Mouse (Mus musculus) midbrain, embryonic 11.5 days (tissue): ENCODE results near the gene Slc51b. TPM values are rescaled to one million over a fixed set of nuclear protein-coding genes. Genes with fewer than 3 reads are reported as not detected.

ENCODE experiments used
- ATAC-seq: fragments of 200-750 bp; cut with Nextera tagmentation; 2 replicates; pipeline ENCODE4 v1.8.0; 2017; ENCODE audit warnings: moderate TSS enrichment, moderate library complexity; ENCODE audit not compliant: low FRiP score
- DNase-seq: peaks from one replicate; pipeline ENCODE4 v3.0.0; 2015; ENCODE audit warnings: low spot score; ENCODE audit errors: missing footprints
- H3K27ac ChIP-seq: fragments of 300-500 bp; sonication (generic); 2 replicates; pipeline ENCODE4 v1.5.1; 2014; ENCODE audit warnings: low read depth, low read length
- H3K27me3 ChIP-seq: fragments of 300-500 bp; sonication (generic); 2 replicates; pipeline ENCODE4 v1.6.1; 2014; ENCODE audit warnings: mild to moderate bottlenecking, low read length, moderate library complexity, mixed read lengths; ENCODE audit not compliant: control insufficient read depth, insufficient read depth
- H3K36me3 ChIP-seq: fragments of 300-500 bp; sonication (generic); 2 replicates; pipeline ENCODE4 v1.6.1; 2014; ENCODE audit warnings: mild to moderate bottlenecking, low read length, moderate library complexity, mixed read lengths; ENCODE audit not compliant: control insufficient read depth, insufficient read depth
- H3K4me1 ChIP-seq: fragments of 300-500 bp; sonication (generic); 2 replicates; pipeline ENCODE4 v1.6.1; 2014; ENCODE audit warnings: low read length; ENCODE audit not compliant: control insufficient read depth, insufficient read depth
- H3K4me2 ChIP-seq: fragments of 300-500 bp; sonication (generic); 2 replicates; pipeline ENCODE4 v1.6.1; 2014; ENCODE audit warnings: mild to moderate bottlenecking, moderate library complexity
- H3K4me3 ChIP-seq: fragments of 300-500 bp; sonication (generic); 2 replicates; pipeline ENCODE4 v1.5.1; 2014; ENCODE audit warnings: low read depth, low read length
- H3K9ac ChIP-seq: fragments of 300-500 bp; sonication (generic); 2 replicates; pipeline ENCODE4 v1.6.1; 2014; ENCODE audit warnings: low read length
- H3K9me3 ChIP-seq: fragments of 300-500 bp; sonication (generic); 2 replicates; pipeline ENCODE4 v1.6.1; 2016; ENCODE audit warnings: low read length; ENCODE audit not compliant: control insufficient read depth
- WGBS: fragments of 180-500 bp; shearing (Covaris S2); extraction: QIAGEN DNeasy Blood & Tissue Kit; methylation state at CpG from one replicate; pipeline ENCODE4 v1.1.7; 2014; 5-methylcytosine and 5-hydroxymethylcytosine counted together
- polyA plus RNA-seq: library from polyadenylated mRNA; unstranded; fragments of >200 nt; fragmentation: Nextera tagmentation; extraction: Ambion mirVana; gene quantifications from 2 replicates; pipeline ENCODE4 v1.2.1, GENCODE M21; 2014

Slc51b gene
- polyA plus RNA-seq, 1 experiment from 2014 or later, result not detected

GRCm38 (mm10) chr9:65371756-65372155, 51.0 kb downstream of the Slc51b start:
- Histone ChIP-seq H3K4me3 (no peak overlapping the region), H3K27ac (no peak overlapping the region), H3K36me3 (no peaks in the 10 kb centered on the region), H3K9me3 (no peaks in the 10 kb centered on the region), H3K27me3 (no peaks in the 10 kb centered on the region), H3K9ac (no peak overlapping the region), H3K4me1 (peaks cover 3% of the 10 kb centered on the region; the same call in 1 of the 2 replicates), H3K4me2 (no peak overlapping the region)
- no peak for ATAC-seq
- WGBS, result 87% methylated on average over 22 of the region's 24 CpGs
- no peak for DNase-seq

DNA sequence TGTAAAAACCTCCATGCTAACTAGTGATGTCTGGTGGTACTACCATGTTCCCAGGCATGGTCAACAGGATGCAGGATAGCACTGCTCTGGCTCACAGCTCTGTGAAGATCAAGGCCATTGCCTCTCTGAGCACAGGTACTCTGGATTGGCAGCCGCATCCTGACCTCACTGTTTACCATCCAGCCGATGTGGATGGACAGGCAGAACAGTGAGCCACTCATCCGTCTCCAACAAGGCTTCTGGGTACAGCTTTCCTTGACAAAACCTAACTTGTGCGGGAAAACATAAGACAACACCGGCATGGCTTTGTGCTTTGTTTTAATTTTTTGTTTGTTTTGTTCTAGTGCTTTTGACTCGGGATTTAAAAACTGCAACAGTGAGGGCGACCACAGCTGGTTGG, 57.0 kb downstream of the Slc51b start:
- no peaks in the 10 kb centered on the region for H3K9me3 ChIP-seq
- no peaks in the 10 kb centered on the region for H3K27me3 ChIP-seq
- ATAC-seq (no peak), DNase-seq (no peak)
- no peak overlapping the region for H3K27ac ChIP-seq
- H3K4me1 ChIP-seq, result peaks cover 3% of the 10 kb centered on the region; the same call in 1 of the 2 replicates
- WGBS, result 93% methylated on average over 7 of the region's 7 CpGs
- no peak overlapping the region for H3K4me2 ChIP-seq
- H3K9ac ChIP-seq, result no peak overlapping the region
- H3K4me3 ChIP-seq, result no peak overlapping the region
- H3K36me3 ChIP-seq, result peaks cover 2% of the 10 kb centered on the region; the same call in 1 of the 2 replicates

DNA sequence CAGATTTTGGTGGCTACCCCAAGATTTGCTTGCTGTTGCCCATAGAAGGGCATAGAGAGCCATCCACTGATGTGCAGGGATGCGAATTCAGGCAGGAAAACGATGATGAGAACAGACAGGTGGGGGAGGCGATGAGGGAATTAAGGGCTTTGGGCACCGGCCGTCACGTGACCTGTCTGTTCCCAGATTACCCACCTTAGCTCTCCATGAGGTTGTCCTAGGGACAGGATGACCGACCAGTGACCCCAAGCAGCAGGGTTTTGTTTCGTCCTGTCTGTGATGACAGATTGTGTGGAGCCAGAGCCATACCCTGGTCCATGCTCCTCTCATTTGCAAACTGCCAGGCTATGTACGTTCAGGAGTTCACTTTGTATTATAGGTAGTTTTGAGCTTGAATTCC, 59.1 kb downstream of the Slc51b start:
- peaks cover 16% of the 10 kb centered on the region for H3K36me3 ChIP-seq
- no peaks in the 10 kb centered on the region for H3K27me3 ChIP-seq
- no peak overlapping the region for H3K27ac ChIP-seq
- H3K4me2 ChIP-seq, result no peak overlapping the region
- H3K9me3 ChIP-seq, result no peaks in the 10 kb centered on the region
- DNase-seq (no peak), ATAC-seq (no peak)
- WGBS, result 79% methylated on average over 9 of the region's 9 CpGs
- H3K4me1 ChIP-seq, result peaks cover 3% of the 10 kb centered on the region; the same call in 1 of the 2 replicates
- no peak overlapping the region for H3K9ac ChIP-seq
- H3K4me3 ChIP-seq, result no peak overlapping the region

Other genes starting within 250 kb of the Slc51b start
- 5.2 and 6.4 TPM in 2 replicates for gene Parp16, start 227.6 kb downstream of the Slc51b start, polyA plus RNA-seq
- gene Cilp, start 157.8 kb downstream of the Slc51b start, polyA plus RNA-seq, result 0.12 and 0.16 TPM in 2 replicates
- 45.8 and 54.3 TPM in 2 replicates for gene Clpx, start 128.7 kb downstream of the Slc51b start, polyA plus RNA-seq
- gene Pdcd7, start 76.9 kb downstream of the Slc51b start, polyA plus RNA-seq, result 11.6 and 14.6 TPM in 2 replicates
- gene Ubap1l, start 61.9 kb downstream of the Slc51b start, polyA plus RNA-seq, result 0.27 and 0.37 TPM in 2 replicates
- gene Kbtbd13, start 31.3 kb downstream of the Slc51b start, polyA plus RNA-seq, result 0.16 and 0.36 TPM in 2 replicates
- gene Rasl12, start 24.4 kb downstream of the Slc51b start, polyA plus RNA-seq, result 5.6 and 5.9 TPM in 2 replicates
- 18.3 and 18.7 TPM in 2 replicates for gene Mtfmt, start 12.8 kb upstream of the Slc51b start, polyA plus RNA-seq
- gene Spg21, start 38.0 kb upstream of the Slc51b start, polyA plus RNA-seq, result 122 and 125 TPM in 2 replicates
- gene Ankdd1a, start 97.2 kb upstream of the Slc51b start, polyA plus RNA-seq, result not detected in 2 replicates
- gene Plekho2, start 157.1 kb upstream of the Slc51b start, polyA plus RNA-seq, result 8.2 and 9.0 TPM in 2 replicates
- 12.0 and 13.6 TPM in 2 replicates for gene Pif1, start 164.2 kb upstream of the Slc51b start, polyA plus RNA-seq
- 19.7 and 24.0 TPM in 2 replicates for gene Rbpms2, start 206.7 kb upstream of the Slc51b start, polyA plus RNA-seq
- gene Oaz2, start 245.0 kb upstream of the Slc51b start, polyA plus RNA-seq, result 199 and 215 TPM in 2 replicates